Mouse (Mus musculus) lung, postnatal 0 days (tissue): ENCODE data around the gene Fpgt. TPM values are rescaled to one million over a fixed set of nuclear protein-coding genes. Genes with fewer than 3 reads are reported as not detected.
A peak's percentile ranks its signal among the peaks of the same experiment; 100 is the strongest.

Experiments
- ATAC-seq: fragments of 200-750 bp; cut with Nextera tagmentation; 2 replicates; pipeline ENCODE4 v1.8.0; 2017; ENCODE audit warnings: moderate library complexity
- DNase-seq: peaks from one replicate; pipeline ENCODE4 v3.0.0-alpha.2; 2016; ENCODE audit warnings: low spot score
- H3K27ac ChIP-seq: fragments of 300-500 bp; sonication (generic); 2 replicates; pipeline ENCODE4 v1.5.1; 2014; ENCODE audit warnings: antibody characterized with exemption, mild to moderate bottlenecking, low read length, mixed read lengths
- H3K27me3 ChIP-seq: fragments of 300-500 bp; sonication (generic); replicated peaks from 2 replicates; pipeline ENCODE4 v1.6.1; 2014; ENCODE audit warnings: low read length, mixed read lengths; ENCODE audit not compliant: insufficient read depth
- H3K36me3 ChIP-seq: fragments of 300-500 bp; sonication (generic); 2 replicates; pipeline ENCODE4 v1.6.1; 2014; ENCODE audit warnings: low read length, mixed read lengths; ENCODE audit not compliant: insufficient read depth
- H3K4me1 ChIP-seq: fragments of 300-500 bp; sonication (generic); 2 replicates; pipeline ENCODE4 v1.6.1; 2014; ENCODE audit warnings: antibody characterized with exemption, low read depth, low read length, mixed read lengths; ENCODE audit not compliant: insufficient read depth
- H3K4me2 ChIP-seq: fragments of 300-500 bp; sonication (generic); replicated peaks from 2 replicates; pipeline ENCODE4 v1.6.1; 2014; ENCODE audit warnings: low read depth, mild to moderate bottlenecking, low read length, moderate library complexity, mixed read lengths
- H3K4me3 ChIP-seq: fragments of 300-500 bp; sonication (generic); 2 replicates; pipeline ENCODE4 v1.5.1; 2014; ENCODE audit warnings: low read depth, low read length
- H3K9ac ChIP-seq: fragments of 300-500 bp; sonication (generic); replicated peaks from 2 replicates; pipeline ENCODE4 v1.6.1; 2014; ENCODE audit warnings: low read depth, mild to moderate bottlenecking
- H3K9me3 ChIP-seq: fragments of 300-500 bp; sonication (generic); 2 replicates; pipeline ENCODE4 v1.6.1; 2016; ENCODE audit warnings: low read length, mixed read lengths
- CTCF ChIP-seq: IDR thresholded peaks from 2 replicates; pipeline ENCODE4 v1.5.1; 2016; ENCODE audit warnings: antibody characterized with exemption, mild to moderate bottlenecking
- EP300 ChIP-seq: IDR thresholded peaks from 2 replicates; pipeline ENCODE4 v1.6.1; 2016; ENCODE audit warnings: antibody characterized with exemption, mild to moderate bottlenecking, control low read depth
- WGBS: fragments of 180-500 bp; shearing (Covaris S2); extraction: QIAGEN DNeasy Blood & Tissue Kit; methylation state at CpG from one replicate; pipeline ENCODE4 v1.1.7; 2014; 5-methylcytosine and 5-hydroxymethylcytosine counted together
- polyA plus RNA-seq: library from polyadenylated mRNA; unstranded; fragments of >200 nt; fragmentation: Nextera tagmentation; extraction: Ambion mirVana; gene quantifications from 2 replicates; pipeline ENCODE4 v1.2.1, GENCODE M21; 2015

Fpgt gene
- 9.3 and 11.3 TPM in 2 replicates for polyA plus RNA-seq

DNA sequence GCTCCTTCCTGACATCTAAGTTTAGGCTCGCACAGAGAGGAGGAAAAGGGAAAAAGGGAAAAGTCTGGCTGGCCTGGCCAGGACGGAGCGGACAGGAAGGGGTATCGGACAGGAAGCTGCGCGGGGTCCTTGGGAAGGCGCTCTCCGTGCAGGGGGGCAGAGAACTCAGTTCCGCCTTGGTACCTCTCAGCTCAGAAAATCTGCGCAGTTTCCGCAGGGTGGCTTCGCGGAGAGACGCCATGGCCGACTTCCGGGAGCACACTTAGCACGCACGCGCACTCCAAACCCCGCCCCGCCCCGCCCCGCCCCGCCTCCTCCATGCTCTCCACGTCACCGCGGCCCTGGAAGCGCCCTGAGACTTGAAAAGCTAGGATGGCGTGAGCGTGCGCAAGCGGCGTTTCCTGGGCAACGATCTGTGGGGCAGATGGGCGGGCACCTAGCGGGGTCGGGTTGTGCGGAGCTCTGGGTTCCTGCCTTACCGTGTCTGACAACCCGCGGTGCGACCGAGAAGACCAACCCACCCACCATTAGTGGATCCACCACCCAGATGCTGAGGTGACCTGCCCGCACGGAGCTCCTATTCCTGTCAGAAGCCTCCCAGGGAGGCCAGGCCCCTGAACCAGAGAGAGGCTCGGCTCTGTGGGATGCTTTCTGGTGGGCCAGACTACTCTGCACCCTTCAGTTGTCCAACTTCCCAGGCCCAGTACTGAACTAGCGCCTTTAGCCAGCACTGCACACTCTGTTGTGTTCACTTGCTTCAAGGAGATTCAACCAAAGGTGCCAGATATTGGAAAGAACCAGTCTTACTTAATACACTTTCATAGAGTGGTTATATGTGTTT, at the start of gene Fpgt, which contains the start of gene Lrriq3:
TSS of gene Fpgt (minus strand) at position 288 of the 841 bp plus-strand sequence.
TSS of gene Lrriq3 (plus strand) at position 319 of the 841 bp plus-strand sequence.
- Histone ChIP-seq H3K4me3 (peak within 1 kb of the TSS; percentile 63), H3K27ac (peak within 1 kb of the TSS; percentile 76), H3K9ac (peak within 1 kb of the TSS; percentile 76), H3K4me2 (peak within 1 kb of the TSS; percentile 75), H3K36me3 (peaks cover 5% of the 10 kb centered on the region; the same call in 1 of the 2 replicates), H3K27me3 (no peaks in the 10 kb centered on the region), H3K4me1 (no peaks in the 10 kb centered on the region), H3K9me3 (no peaks in the 10 kb centered on the region)
- DNase-seq (peak; percentile 97), ATAC-seq (peak; percentile 99)
- TF ChIP-seq EP300 (no peak), CTCF (no peak)
- 1% methylated on average over 46 of the region's 47 CpGs for WGBS

DNA sequence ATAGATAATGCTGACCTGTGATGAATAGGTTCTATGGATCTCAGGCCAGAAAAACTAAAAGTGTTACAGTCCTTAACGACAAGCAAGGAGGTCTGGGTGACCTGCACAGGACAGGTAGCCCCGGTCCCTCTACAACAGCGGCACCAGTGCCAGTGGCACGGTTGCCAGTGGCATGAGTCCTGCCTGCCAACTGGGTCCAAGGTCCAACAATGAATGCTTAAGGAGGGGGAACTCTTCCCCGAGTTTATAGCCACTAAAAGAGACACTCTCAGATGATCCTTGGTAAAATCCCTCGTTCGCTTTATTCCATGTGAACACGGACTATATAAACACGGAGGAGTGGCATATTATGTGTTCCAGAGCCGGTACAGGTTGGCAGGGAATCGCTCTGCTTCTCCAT, 47.8 kb upstream of the Fpgt start:
- Histone ChIP-seq H3K36me3 (no peaks in the 10 kb centered on the region), H3K9ac (no peak overlapping the region), H3K4me2 (no peak overlapping the region), H3K4me3 (no peak overlapping the region), H3K9me3 (no peaks in the 10 kb centered on the region), H3K4me1 (no peaks in the 10 kb centered on the region), H3K27me3 (no peaks in the 10 kb centered on the region), H3K27ac (no peak overlapping the region)
- 83% methylated on average over 11 of the region's 11 CpGs for WGBS
- no peak for ATAC-seq
- DNase-seq: no peak
- TF ChIP-seq EP300 (no peak), CTCF (no peak)

DNA sequence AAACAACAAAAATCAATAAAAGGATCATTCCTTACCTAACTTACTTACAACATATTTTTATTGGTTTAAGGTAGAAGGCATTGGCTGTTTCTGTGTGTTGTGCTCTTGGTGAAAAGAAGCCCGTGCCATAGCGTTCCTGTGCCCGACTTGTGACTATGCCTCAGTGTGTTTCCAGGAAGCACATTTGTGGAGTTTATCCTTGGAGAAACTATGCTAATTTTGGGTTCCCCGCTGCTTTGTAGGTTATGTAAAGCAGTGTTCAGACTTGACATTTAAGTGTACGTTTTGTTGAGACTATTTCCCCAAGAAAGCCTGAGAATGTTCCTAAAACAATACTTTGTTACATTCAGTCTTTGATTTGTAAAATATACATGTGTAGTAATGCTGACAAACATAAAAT, 44.5 kb upstream of the Fpgt start:
- 85% methylated on average over 5 of the region's 5 CpGs for WGBS

DNA sequence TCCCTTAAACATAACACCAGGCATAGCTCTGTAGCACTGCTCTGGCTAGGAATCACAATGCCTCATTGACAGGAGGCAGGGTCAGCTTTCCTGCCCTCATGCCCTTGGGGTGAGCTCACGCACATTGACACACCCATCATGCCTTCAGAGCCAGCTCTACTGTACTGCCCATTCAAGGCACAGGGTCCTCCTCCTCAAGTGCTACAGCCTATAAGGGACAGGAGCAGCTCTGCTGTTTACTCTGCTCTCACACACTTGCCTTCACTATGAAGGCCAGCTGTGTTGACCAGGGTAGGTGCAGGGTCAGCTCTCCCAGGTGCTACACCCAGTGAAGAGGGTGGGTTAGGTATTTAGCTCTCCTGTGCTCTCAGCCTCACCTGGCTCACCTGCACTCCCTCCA, 12.8 kb upstream of the Fpgt start:
- H3K4me3 ChIP-seq: no peak overlapping the region
- ATAC-seq: peak; percentile 59
- no peak overlapping the region for H3K27ac ChIP-seq
- no peak overlapping the region for H3K9ac ChIP-seq
- DNase-seq: peak; percentile 5
- 30% methylated on average over 1 of the region's 1 CpGs for WGBS
- H3K27me3 ChIP-seq: no peaks in the 10 kb centered on the region
- no peak for TF ChIP-seq EP300
- no peak for TF ChIP-seq CTCF
- no peaks in the 10 kb centered on the region for H3K9me3 ChIP-seq
- H3K4me1 ChIP-seq: no peaks in the 10 kb centered on the region
- H3K36me3 ChIP-seq: no peaks in the 10 kb centered on the region
- no peak overlapping the region for H3K4me2 ChIP-seq

More for the DNA sequence above, 44.5 kb upstream of the Fpgt start:
- no peaks in the 10 kb centered on the region for H3K4me1 ChIP-seq
- no peak overlapping the region for H3K4me2 ChIP-seq
- DNase-seq (no peak), ATAC-seq (no peak)
- H3K9ac ChIP-seq: no peak overlapping the region
- TF ChIP-seq CTCF: no peak
- TF ChIP-seq EP300: no peak
- H3K9me3 ChIP-seq: no peaks in the 10 kb centered on the region
- H3K27me3 ChIP-seq: no peaks in the 10 kb centered on the region
- H3K4me3 ChIP-seq: no peak overlapping the region
- H3K27ac ChIP-seq: no peak overlapping the region
- no peaks in the 10 kb centered on the region for H3K36me3 ChIP-seq

DNA sequence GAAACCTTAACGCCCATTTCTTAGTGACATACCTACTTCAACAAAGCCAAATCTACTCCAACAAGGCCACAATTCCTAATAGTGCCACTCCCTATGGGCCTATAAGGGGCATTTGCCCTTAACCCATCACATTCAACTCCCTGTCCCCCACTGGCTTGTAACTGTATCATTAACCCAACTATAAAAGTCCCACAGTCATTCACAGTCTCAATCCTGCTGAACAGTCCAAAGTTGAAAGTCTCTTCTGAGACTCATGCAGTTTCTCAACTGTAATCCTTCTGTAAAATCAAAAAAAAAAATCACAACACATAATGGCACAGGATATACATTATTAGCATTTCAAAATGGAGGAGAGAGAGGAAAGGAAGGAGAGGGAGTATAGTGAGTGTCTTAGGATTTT, 6.1 kb upstream of the Fpgt start:
- H3K4me3 ChIP-seq: no peak overlapping the region
- H3K9ac ChIP-seq: no peak overlapping the region
- ATAC-seq: no peak
- H3K4me1 ChIP-seq: no peaks in the 10 kb centered on the region
- no peaks in the 10 kb centered on the region for H3K36me3 ChIP-seq
- no peak overlapping the region for H3K4me2 ChIP-seq
- H3K27ac ChIP-seq: no peak overlapping the region
- WGBS: 82% methylated on average over 1 of the region's 1 CpGs
- DNase-seq: no peak
- no peaks in the 10 kb centered on the region for H3K9me3 ChIP-seq
- H3K27me3 ChIP-seq: no peaks in the 10 kb centered on the region
- TF ChIP-seq CTCF (no peak), EP300 (no peak)

DNA sequence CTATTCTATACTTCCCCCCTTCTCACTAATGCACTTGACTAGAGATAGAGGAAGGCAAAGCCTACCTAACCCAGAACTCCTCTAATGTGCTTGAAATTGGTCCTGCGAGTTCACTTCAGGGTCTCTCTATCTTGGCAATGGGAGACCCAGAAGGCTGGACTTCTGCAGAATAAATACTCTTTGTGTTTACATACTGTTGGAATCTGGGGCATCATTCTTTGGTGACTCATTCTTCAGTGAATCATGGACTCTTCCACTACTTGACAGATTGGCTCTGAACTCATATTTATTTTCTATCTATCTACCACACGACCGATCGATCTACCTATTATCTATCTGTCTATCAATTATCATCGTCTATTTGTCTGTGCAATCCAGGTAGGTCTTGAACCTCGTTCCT, 1.1 kb downstream of the Fpgt start:
- no peak overlapping the region for H3K9ac ChIP-seq
- H3K4me3 ChIP-seq: no peak overlapping the region
- no peak for TF ChIP-seq EP300
- no peak for TF ChIP-seq CTCF
- 93% methylated on average over 6 of the region's 6 CpGs for WGBS
- peak overlapping the region; percentile 75; the same call in 1 of the 2 replicates for H3K4me2 ChIP-seq
- H3K9me3 ChIP-seq: no peaks in the 10 kb centered on the region
- H3K27me3 ChIP-seq: no peaks in the 10 kb centered on the region
- H3K4me1 ChIP-seq: no peaks in the 10 kb centered on the region
- DNase-seq: no peak
- H3K27ac ChIP-seq: no peak overlapping the region
- H3K36me3 ChIP-seq: peaks cover 11% of the 10 kb centered on the region; the same call in 1 of the 2 replicates
- ATAC-seq: no peak
